Mouse (Mus musculus): ENCODE data around the gene Rapgefl1.

Gene Rapgefl1

GRCm38 (mm10) chr11:98858759-98859731 lies 22.5 kb downstream of the Rapgefl1 start:
- DNase-seq (ENCODE audit: low spot score), result peak; percentile 82

- peak; percentile 92 for DNase-seq (ENCODE audit: low spot score)
Observed at GRCm38 (mm10) chr11:98863028-98863750, 26.6 kb downstream of the Rapgefl1 start, which contains the start of gene Wipf2. TSS of gene Wipf2 (plus strand) at chr11:98863638.

GRCm38 (mm10) chr11:98863751-98864429 lies 27.3 kb downstream of the Rapgefl1 start:
- no peak for DNase-seq (ENCODE audit: low spot score)

- DNase-seq (ENCODE audit: low spot score), result no peak
Observed at GRCm38 (mm10) chr11:98867293-98867692, 30.7 kb downstream of the Rapgefl1 start.

- DNase-seq (ENCODE audit: low spot score), result no peak
Observed at GRCm38 (mm10) chr11:98869906-98870305, 33.3 kb downstream of the Rapgefl1 start.

GRCm38 (mm10) chr11:98870791-98871190 lies 34.2 kb downstream of the Rapgefl1 start:
- no peak for DNase-seq (ENCODE audit: low spot score)

GRCm38 (mm10) chr11:98871416-98871815 lies 34.8 kb downstream of the Rapgefl1 start:
- no peak for DNase-seq (ENCODE audit: low spot score)

- DNase-seq (ENCODE audit: low spot score), result no peak
Observed at GRCm38 (mm10) chr11:98872040-98872439, 35.5 kb downstream of the Rapgefl1 start.

- DNase-seq (ENCODE audit: low spot score), result no peak
Observed at GRCm38 (mm10) chr11:98873900-98874299, 37.3 kb downstream of the Rapgefl1 start.

GRCm38 (mm10) chr11:98877001-98877400 lies 40.4 kb downstream of the Rapgefl1 start:
- no peak for DNase-seq (ENCODE audit: low spot score)

GRCm38 (mm10) chr11:98887703-98888102 lies 51.1 kb downstream of the Rapgefl1 start:
- DNase-seq (ENCODE audit: low spot score), result no peak

- no peak for DNase-seq (ENCODE audit: low spot score)
Observed at GRCm38 (mm10) chr11:98889077-98889476, 52.5 kb downstream of the Rapgefl1 start.

- DNase-seq (ENCODE audit: low spot score), result no peak
Observed at GRCm38 (mm10) chr11:98889977-98890376, 53.4 kb downstream of the Rapgefl1 start.

GRCm38 (mm10) chr11:98892426-98892825 lies 55.8 kb downstream of the Rapgefl1 start:
- no peak for DNase-seq (ENCODE audit: low spot score)

- no peak for DNase-seq (ENCODE audit: low spot score)
Observed at GRCm38 (mm10) chr11:98900529-98901125, 64.0 kb downstream of the Rapgefl1 start.

GRCm38 (mm10) chr11:98902621-98903245 lies 66.1 kb downstream of the Rapgefl1 start:
- DNase-seq (ENCODE audit: low spot score), result no peak

Measured in ovary, postnatal 10 days (tissue).